Mouse (Mus musculus) forebrain, embryonic 15.5 days (tissue): ENCODE data around the gene Arfip1. TPM values are rescaled to one million over a fixed set of nuclear protein-coding genes. Genes with fewer than 3 reads are reported as not detected.
"Not testable (repeated sequence)": the region's sequence is repeated elsewhere in the genome, so short reads cannot be mapped to it uniquely, and the experiment has no call there.

Experiments
- ATAC-seq: fragments of 200-750 bp; cut with Nextera tagmentation; replicated peaks from 2 replicates; pipeline ENCODE4 v1.8.0; 2017; ENCODE audit warnings: mild to moderate bottlenecking, moderate TSS enrichment, moderate library complexity
- H3K27ac ChIP-seq: fragments of 300-500 bp; sonication (generic); replicated peaks from 2 replicates; pipeline ENCODE4 v1.5.1; 2015; ENCODE audit warnings: mild to moderate bottlenecking, inconsistent platforms
- H3K27me3 ChIP-seq: fragments of 300-500 bp; sonication (generic); 2 replicates; pipeline ENCODE4 v1.6.1; 2015; ENCODE audit warnings: inconsistent platforms
- H3K36me3 ChIP-seq: fragments of 300-500 bp; sonication (generic); 2 replicates; pipeline ENCODE4 v1.6.1; 2015; ENCODE audit warnings: mild to moderate bottlenecking, inconsistent platforms
- H3K4me1 ChIP-seq: fragments of 300-500 bp; sonication (generic); 2 replicates; pipeline ENCODE4 v1.6.1; 2015; ENCODE audit warnings: inconsistent platforms
- H3K4me2 ChIP-seq: fragments of 300-500 bp; sonication (generic); replicated peaks from 2 replicates; pipeline ENCODE4 v1.6.1; 2015; ENCODE audit warnings: mild to moderate bottlenecking, inconsistent platforms
- H3K4me3 ChIP-seq: fragments of 300-500 bp; sonication (generic); 2 replicates; pipeline ENCODE4 v1.5.1; 2015; ENCODE audit warnings: mild to moderate bottlenecking, inconsistent platforms
- H3K9ac ChIP-seq: fragments of 300-500 bp; sonication (generic); replicated peaks from 2 replicates; pipeline ENCODE4 v1.6.1; 2015; ENCODE audit warnings: mild to moderate bottlenecking, inconsistent platforms
- H3K9me3 ChIP-seq: fragments of 300-500 bp; sonication (generic); 2 replicates; pipeline ENCODE4 v1.6.1; 2016; ENCODE audit warnings: inconsistent platforms
- WGBS: fragments of 180-500 bp; shearing (Covaris S2); methylation state at CpG from one replicate; pipeline ENCODE4 v1.1.7; 2015; ENCODE audit warnings: mixed read lengths; 5-methylcytosine and 5-hydroxymethylcytosine counted together
- polyA plus RNA-seq: library from polyadenylated mRNA; unstranded; fragments of >200 nt; fragmentation: Nextera tagmentation; extraction: Ambion mirVana; gene quantifications from 2 replicates; pipeline ENCODE4 v1.2.1, GENCODE M21; 2015

The Arfip1 gene
- polyA plus RNA-seq, 1 experiment from 2014 or later = 24.7 TPM

DNA sequence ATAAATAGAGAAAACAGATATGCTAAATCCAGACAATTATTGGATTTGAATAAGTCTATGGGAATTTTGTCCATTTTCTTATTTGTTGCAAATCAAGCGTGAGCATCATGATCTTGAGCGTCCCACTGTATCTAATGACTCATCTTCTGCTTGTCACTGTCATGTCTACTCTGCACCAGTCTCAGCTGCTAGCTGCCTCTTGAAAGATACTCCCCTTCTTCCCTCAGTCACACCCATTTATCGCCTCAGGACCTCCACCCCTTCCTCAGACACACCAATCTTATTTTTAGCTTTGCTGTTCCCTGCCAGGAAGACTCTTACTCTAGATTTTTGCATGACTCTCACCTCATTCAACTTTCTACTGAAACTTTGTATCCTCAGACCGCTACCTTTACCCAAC, 19.0 kb downstream of the Arfip1 start:
- no peak overlapping the region for H3K27ac ChIP-seq
- H3K9ac ChIP-seq = no peak overlapping the region
- no peak overlapping the region for H3K4me2 ChIP-seq
- ATAC-seq = no peak
- H3K9me3 ChIP-seq = no peaks in the 10 kb centered on the region
- 92% methylated on average over 4 of the region's 4 CpGs for WGBS
- H3K36me3 ChIP-seq = no peaks in the 10 kb centered on the region
- no peak overlapping the region for H3K4me3 ChIP-seq
- H3K4me1 ChIP-seq = no peaks in the 10 kb centered on the region
- no peaks in the 10 kb centered on the region for H3K27me3 ChIP-seq

DNA sequence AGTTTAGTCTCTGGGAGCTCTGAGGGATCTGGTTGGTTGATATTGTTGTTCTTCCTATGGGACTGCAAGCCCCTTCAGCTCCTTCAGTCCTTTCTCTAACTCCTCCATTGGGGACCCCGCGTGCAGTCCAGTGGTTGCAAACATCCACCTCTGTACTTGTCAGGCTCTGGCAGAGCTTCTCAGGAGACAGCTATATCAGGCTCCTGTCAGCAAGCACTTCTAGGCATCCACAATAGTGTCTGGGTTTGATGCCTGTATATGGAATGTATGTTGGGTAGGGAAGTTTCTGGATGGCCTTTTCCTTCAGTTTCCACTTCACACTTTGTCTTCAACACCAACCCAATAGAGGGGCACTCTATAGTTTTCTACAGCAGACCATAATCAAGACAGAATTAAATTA, 19.5 kb downstream of the Arfip1 start:
- not testable (repeated sequence) for H3K4me3 ChIP-seq, H3K9me3 ChIP-seq, H3K4me2 ChIP-seq, H3K27me3 ChIP-seq, H3K9ac ChIP-seq, H3K27ac ChIP-seq, H3K36me3 ChIP-seq, H3K4me1 ChIP-seq, ATAC-seq
- 100% methylated on average over 2 of the region's 2 CpGs for WGBS

DNA sequence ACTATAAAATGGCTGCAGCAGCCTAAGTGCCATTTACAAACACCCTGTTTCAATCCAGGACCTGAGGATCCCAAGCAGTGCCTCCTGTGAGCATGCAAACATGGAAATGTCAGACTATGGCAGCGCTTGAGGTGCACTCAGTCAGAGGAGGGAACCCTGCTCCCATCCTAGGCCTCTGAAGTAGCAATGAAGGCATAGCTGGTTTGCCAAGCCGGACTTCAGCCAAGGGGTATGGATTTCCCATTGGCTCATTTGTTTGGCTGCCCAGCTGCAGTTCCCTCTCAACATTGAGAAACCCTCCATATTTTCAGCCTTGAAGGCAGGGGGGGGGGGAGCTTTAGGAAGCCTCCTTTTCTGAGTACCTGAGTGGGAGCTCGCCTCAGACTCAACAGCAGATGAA, 24.1 kb downstream of the Arfip1 start:
- Histone ChIP-seq H3K4me2 (no peak overlapping the region), H3K9ac (no peak overlapping the region), H3K4me3 (no peak overlapping the region), H3K27me3 (no peaks in the 10 kb centered on the region), H3K4me1 (no peaks in the 10 kb centered on the region), H3K9me3 (no peaks in the 10 kb centered on the region), H3K27ac (no peak overlapping the region), H3K36me3 (no peaks in the 10 kb centered on the region)
- no peak for ATAC-seq
- WGBS = 91% methylated on average over 3 of the region's 3 CpGs

DNA sequence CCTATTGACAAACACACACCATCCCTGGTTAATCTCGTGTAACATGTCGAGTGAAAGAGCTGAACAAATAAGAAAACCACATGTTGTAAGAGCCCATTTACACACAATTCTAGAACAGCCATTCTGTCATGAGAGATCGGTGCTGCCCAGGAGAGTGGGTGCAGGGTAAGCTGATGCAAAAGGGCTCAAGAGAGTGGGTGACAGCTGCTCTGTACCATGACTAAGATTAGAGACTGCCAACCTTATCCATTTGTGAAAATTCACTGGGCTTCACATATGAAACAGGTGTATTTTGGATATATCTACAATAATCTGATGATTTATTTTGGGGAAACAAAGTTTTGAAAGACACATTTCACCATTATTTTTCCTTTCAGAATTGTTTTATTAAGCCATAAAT, 26.6 kb downstream of the Arfip1 start:
- Histone ChIP-seq H3K27ac (no peak overlapping the region), H3K9ac (no peak overlapping the region), H3K36me3 (no peaks in the 10 kb centered on the region), H3K4me3 (no peak overlapping the region), H3K4me2 (no peak overlapping the region), H3K9me3 (no peaks in the 10 kb centered on the region), H3K27me3 (no peaks in the 10 kb centered on the region), H3K4me1 (no peaks in the 10 kb centered on the region)
- 89% methylated on average over 3 of the region's 3 CpGs for WGBS
- no peak for ATAC-seq

DNA sequence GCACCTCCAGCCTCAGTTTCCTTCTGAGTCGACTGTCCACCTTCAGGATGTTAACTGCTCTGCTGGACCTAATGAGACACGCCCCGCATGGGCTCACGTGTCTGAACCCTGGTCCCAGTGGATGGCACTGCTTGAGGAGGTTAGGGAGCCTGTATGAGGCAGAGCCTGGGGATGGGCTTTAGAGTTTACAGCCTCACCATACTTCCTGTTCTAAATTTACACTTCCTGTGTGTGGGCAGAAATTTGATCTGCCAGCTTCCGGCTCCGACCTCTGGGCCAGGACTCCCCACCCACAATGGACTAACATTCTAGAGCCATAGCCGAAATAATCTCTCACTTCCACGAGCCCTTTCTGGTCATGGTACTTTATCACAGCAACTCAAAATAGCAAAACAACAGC, 35.2 kb downstream of the Arfip1 start:
- no peaks in the 10 kb centered on the region for H3K36me3 ChIP-seq
- WGBS = 79% methylated on average over 8 of the region's 8 CpGs
- H3K27ac ChIP-seq = no peak overlapping the region
- H3K4me1 ChIP-seq = no peaks in the 10 kb centered on the region
- no peaks in the 10 kb centered on the region for H3K9me3 ChIP-seq
- H3K4me3 ChIP-seq = no peak overlapping the region
- no peaks in the 10 kb centered on the region for H3K27me3 ChIP-seq
- H3K4me2 ChIP-seq = no peak overlapping the region
- H3K9ac ChIP-seq = no peak overlapping the region
- no peak for ATAC-seq

- not testable (repeated sequence) for H3K9me3 ChIP-seq, H3K36me3 ChIP-seq, H3K27me3 ChIP-seq, H3K4me1 ChIP-seq, H3K4me2 ChIP-seq, H3K9ac ChIP-seq, H3K27ac ChIP-seq, H3K4me3 ChIP-seq, ATAC-seq
- WGBS = 15% methylated on average over 3 of the region's 3 CpGs
Measured at GRCm38 (mm10) chr3:84542450-84542849, 40.0 kb downstream of the Arfip1 start.

- no peaks in the 10 kb centered on the region for H3K36me3 ChIP-seq
- no peak for ATAC-seq
- no peaks in the 10 kb centered on the region for H3K9me3 ChIP-seq
- H3K4me2 ChIP-seq = no peak overlapping the region
- WGBS = 89% methylated on average over 1 of the region's 1 CpGs
- no peaks in the 10 kb centered on the region for H3K27me3 ChIP-seq
- no peak overlapping the region for H3K27ac ChIP-seq
- H3K4me3 ChIP-seq = no peak overlapping the region
- no peak overlapping the region for H3K9ac ChIP-seq
- no peaks in the 10 kb centered on the region for H3K4me1 ChIP-seq
Measured at GRCm38 (mm10) chr3:84541881-84542280, 40.5 kb downstream of the Arfip1 start.

DNA sequence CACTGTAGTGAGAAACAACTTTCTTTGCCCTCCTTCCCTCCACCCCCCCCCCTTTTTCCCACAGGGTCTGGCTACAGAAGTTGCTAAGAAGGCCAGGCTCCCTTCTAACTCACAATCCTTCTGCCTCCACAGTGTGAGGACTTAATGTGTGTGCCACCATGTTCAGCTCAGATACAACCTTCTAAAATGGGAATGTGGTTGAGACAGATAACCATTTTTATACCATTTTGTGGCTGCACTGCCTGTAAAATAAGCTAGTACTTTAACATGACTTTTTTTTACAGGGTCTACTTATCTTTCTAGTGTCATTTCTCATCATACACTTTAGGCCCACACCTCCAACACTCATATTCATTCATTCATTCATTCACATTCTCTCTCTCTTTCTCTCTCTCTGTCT, 41.8 kb downstream of the Arfip1 start:
- H3K27ac ChIP-seq = no peak overlapping the region
- no peak for ATAC-seq
- H3K27me3 ChIP-seq = no peaks in the 10 kb centered on the region
- H3K9me3 ChIP-seq = no peaks in the 10 kb centered on the region
- H3K9ac ChIP-seq = no peak overlapping the region
- no peak overlapping the region for H3K4me3 ChIP-seq
- no peaks in the 10 kb centered on the region for H3K36me3 ChIP-seq
- H3K4me2 ChIP-seq = no peak overlapping the region
- no peaks in the 10 kb centered on the region for H3K4me1 ChIP-seq

GRCm38 (mm10) chr3:84536987-84537386, 45.4 kb downstream of the Arfip1 start:
- Histone ChIP-seq H3K27ac (no peak overlapping the region), H3K27me3 (no peaks in the 10 kb centered on the region), H3K9me3 (no peaks in the 10 kb centered on the region), H3K36me3 (no peaks in the 10 kb centered on the region), H3K9ac (no peak overlapping the region), H3K4me3 (no peak overlapping the region), H3K4me1 (no peaks in the 10 kb centered on the region), H3K4me2 (no peak overlapping the region)
- WGBS = 57% methylated on average over 6 of the region's 6 CpGs
- ATAC-seq = no peak

DNA sequence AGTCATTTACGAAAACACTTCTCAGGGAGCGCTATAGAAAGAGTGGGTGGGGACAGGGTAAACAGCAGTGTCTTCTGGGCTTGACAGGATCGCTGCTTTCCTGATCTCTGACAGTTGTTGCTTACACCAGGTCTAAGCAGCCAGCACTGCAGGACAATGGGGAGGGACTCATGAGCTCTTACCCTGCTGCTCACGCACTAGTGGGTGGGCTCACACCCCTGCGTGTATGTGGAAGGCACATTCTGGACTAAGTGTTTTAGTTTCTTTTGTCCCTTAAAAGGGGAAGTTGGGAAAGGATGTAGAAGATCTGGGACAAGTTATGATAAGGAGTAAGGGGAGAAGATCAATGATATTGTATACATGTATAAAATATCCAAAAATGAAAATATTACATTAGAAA, 49.2 kb downstream of the Arfip1 start:
- WGBS = 62% methylated on average over 5 of the region's 5 CpGs
- no peak overlapping the region for H3K27ac ChIP-seq
- no peaks in the 10 kb centered on the region for H3K9me3 ChIP-seq
- H3K4me2 ChIP-seq = no peak overlapping the region
- H3K9ac ChIP-seq = no peak overlapping the region
- no peak overlapping the region for H3K4me3 ChIP-seq
- H3K27me3 ChIP-seq = no peaks in the 10 kb centered on the region
- no peaks in the 10 kb centered on the region for H3K36me3 ChIP-seq
- H3K4me1 ChIP-seq = no peaks in the 10 kb centered on the region
- ATAC-seq = no peak

- no peak for ATAC-seq
- Histone ChIP-seq H3K4me2 (no peak overlapping the region), H3K9me3 (no peaks in the 10 kb centered on the region), H3K4me1 (no peaks in the 10 kb centered on the region), H3K27ac (no peak overlapping the region), H3K4me3 (no peak overlapping the region), H3K27me3 (no peaks in the 10 kb centered on the region), H3K9ac (no peak overlapping the region), H3K36me3 (no peaks in the 10 kb centered on the region)
- 86% methylated on average over 2 of the region's 2 CpGs for WGBS
Measured at GRCm38 (mm10) chr3:84529021-84529420, 53.4 kb downstream of the Arfip1 start.

DNA sequence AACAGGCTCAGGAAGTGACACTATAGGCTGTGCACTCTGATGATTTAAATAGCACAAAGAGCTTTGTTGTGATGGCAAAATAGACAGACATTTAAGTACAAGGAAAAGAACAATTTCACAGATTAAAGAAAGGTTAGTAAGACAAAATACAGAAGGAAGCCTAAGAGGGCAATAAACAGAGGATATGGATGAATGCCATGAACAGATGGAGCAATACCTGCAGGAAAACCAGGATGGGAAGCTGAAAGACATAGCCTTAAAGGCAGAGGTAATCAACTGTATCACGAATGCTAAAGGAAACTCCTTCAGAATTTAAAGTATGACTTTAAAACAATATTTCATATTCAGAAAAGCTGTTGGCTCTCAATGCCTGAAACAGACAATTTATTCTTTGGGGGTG, 57.5 kb downstream of the Arfip1 start:
- H3K9ac ChIP-seq = no peak overlapping the region
- no peaks in the 10 kb centered on the region for H3K36me3 ChIP-seq
- no peak for ATAC-seq
- no peaks in the 10 kb centered on the region for H3K27me3 ChIP-seq
- H3K4me1 ChIP-seq = no peaks in the 10 kb centered on the region
- no peak overlapping the region for H3K27ac ChIP-seq
- no peak overlapping the region for H3K4me2 ChIP-seq
- no peak overlapping the region for H3K4me3 ChIP-seq
- 90% methylated on average over 1 of the region's 1 CpGs for WGBS
- H3K9me3 ChIP-seq = no peaks in the 10 kb centered on the region

- no peak overlapping the region for H3K9ac ChIP-seq
- H3K4me1 ChIP-seq = 0 out of 2 replicates have a peak, but pooled peaks cover 4% of the 10 kb centered on the region
- no peak for ATAC-seq
- no peak overlapping the region for H3K4me3 ChIP-seq
- no peak overlapping the region for H3K27ac ChIP-seq
- no peaks in the 10 kb centered on the region for H3K9me3 ChIP-seq
- no peaks in the 10 kb centered on the region; the same call in 1 of the 2 replicates for H3K36me3 ChIP-seq
- no peak overlapping the region for H3K4me2 ChIP-seq
- 93% methylated on average over 3 of the region's 3 CpGs for WGBS
- no peaks in the 10 kb centered on the region for H3K27me3 ChIP-seq
Measured at GRCm38 (mm10) chr3:84516163-84516562, 66.3 kb downstream of the Arfip1 start.
